Mouse (Mus musculus) layer of hippocampus, postnatal 10 days (tissue): Measurements from ENCODE around the gene Cbr3. TPM values are rescaled to one million over a fixed set of nuclear protein-coding genes. Genes with fewer than 3 reads are reported as not detected.

ENCODE experiments used
- DNase-seq, 2 experiments: peaks; one replicate each; pipeline ENCODE4 v3.0.0; 2021; ENCODE audit warnings: low spot score in 2 of 2
- total RNA-seq, 2 experiments: library from RNA; stranded (reverse); gene quantifications; 2 replicates each; pipeline ENCODE4 v1.2.3; 2021

The Cbr3 gene
- total RNA-seq, 2 experiments from 2014 or later, result 12.5 to 13.9 TPM

DNA sequence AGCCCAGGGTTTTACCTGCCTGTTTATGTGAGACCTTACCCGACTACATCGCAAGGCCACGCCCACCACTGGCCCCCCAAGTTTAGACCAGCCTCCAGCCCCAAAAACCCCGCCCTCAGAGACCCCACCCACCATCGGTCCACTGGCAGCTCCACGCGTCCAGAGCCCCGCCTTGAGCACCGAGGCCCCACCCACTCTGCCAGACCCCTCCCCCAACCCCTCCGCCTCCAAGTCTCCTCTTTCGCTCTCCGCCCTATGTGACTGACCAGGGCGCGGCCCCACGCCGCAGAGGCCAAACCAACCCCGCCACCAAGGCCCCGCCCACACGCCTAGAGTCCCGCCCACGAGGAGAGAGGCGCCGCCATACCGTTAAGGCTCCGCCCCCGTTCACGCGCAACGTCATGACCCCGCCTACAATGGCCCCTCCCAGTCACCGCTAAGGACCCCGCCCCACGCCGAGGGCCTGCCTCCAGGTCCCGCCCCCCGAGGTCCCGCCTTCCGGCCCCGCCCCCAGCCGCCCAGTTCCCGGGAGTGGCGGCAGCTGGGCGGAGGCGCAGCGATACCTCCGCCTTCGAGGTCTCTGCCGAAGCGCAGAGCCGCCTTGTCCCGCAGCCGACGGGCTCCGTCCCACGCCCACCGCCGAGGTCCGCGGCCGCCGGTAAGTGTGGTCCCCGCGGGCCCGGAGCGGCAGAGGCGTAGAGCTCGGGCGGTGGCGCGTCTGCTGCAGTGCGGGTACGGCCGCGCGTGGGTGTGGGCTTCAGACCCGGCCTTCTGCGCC lies 28.6 kb downstream of the Cbr3 start, which contains the start of gene Dop1b:
TSS of gene Dop1b (plus strand) at position 494 of the 778 bp plus-strand sequence.
- peak; percentile 99 for DNase-seq

DNA sequence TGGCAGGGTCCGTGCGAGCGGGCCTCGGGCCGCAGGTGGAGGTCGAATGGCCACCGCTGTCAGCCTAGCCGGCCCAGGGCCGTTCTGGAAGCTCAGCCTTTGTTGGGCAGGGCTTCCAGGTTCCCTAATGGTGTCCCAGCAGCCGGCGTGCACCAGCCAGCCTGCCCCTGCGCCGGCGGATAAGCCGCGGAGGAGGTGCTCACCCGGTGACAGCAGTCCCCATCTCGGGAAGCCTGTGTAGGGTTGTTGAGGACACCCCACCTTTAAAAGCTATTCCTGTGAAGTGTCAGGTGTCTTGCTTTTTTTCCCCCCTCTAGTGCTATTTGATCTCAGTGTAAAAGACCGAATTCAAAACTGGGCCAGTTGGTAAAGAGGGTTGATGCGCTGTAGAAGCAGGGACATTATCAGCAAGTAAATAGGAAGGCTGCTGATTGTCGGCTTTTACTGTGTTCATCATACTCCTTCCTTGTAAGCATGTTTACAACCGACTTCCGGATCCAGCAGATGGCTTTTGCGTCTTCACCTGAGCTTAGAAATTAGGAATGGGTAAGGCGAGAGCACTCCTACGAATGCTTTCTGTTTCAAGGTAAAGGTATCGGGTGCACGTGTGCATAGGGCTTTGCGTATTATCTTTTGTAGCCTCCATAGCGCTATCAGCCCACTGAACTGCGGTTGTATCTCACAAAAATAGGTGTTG lies 29.3 kb downstream of the Cbr3 start:
- no peak for DNase-seq

DNA sequence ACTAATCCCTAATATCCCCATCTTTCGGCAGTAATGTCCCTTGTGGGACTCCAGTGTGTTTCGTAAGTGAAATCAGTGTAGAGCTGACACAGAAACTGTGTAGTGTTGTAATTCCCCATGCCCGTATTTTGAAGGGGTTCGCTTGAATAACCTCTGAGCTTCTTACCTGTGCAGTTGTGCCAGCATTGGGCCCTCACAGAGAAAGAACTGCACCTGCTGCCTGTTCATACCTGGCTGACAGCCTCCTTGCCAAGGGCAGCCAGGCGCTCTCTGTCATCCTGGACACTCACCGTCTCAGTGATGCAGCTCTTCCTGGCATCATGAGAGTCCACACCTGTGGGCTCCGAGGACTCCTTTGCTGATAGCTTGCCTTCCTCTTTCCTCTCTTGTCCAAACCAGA lies 30.0 kb downstream of the Cbr3 start:
- no peak for DNase-seq

DNA sequence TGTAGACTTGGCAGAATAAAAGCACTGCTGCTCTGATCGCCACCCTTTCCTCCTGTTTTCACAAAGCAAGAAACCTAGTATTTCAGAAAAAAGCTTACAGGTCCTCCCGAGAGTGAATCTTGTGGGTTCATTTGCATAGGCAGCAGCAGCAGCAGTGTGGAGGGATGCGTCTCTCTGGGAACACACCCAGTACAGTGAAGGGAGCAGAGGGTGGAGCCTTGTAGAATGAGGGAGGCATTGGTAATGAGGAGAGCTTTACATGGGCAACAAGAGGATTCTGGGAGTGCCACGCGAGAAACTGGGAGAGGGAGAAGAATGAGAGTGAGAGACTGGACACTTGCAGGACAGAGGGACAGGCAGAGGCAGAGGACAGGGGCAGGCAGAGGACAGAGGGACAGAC lies 31.4 kb downstream of the Cbr3 start:
- DNase-seq, result no peak

DNA sequence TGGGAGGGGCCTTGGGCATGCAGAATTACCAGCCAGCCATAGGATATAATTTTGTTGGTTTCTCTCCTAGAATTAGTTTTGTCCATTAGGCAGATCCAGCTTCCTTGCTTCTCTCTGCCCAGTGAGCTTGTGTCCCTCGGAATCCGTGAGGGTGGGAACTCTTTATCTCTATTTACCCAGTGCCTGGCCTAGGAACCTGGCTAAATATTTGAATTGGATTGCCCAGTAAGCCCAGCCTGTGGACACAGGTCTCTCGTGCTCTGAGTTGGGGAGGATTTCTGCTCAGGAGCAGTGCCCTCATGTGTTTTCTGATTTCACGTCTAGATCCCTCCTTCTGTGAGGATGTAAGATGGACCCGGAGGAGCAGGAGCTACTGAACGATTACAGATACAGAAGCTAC lies 32.8 kb downstream of the Cbr3 start:
- DNase-seq, result no peak

DNA sequence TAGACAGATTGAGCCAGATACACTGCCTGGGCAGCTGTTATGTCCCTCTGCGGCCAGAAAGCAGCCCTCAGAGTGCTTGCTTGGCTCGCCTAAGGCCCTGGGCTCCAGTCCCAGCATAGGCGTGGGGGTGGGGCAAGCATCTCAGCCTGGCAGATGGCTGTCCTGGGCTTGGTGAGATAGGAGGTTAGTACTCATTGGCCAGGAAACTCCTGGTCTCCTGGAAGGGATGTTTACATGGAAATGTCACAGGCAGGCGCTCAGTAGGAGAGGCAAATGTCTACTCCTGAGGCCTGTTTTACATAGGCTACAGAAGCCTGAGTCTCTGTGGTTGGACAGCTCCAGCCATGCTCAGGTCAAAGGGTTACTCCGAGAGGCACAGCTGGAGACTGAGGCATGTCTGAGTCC lies 34.3 kb downstream of the Cbr3 start:
- peak; percentile 74 to 81 for DNase-seq

DNA sequence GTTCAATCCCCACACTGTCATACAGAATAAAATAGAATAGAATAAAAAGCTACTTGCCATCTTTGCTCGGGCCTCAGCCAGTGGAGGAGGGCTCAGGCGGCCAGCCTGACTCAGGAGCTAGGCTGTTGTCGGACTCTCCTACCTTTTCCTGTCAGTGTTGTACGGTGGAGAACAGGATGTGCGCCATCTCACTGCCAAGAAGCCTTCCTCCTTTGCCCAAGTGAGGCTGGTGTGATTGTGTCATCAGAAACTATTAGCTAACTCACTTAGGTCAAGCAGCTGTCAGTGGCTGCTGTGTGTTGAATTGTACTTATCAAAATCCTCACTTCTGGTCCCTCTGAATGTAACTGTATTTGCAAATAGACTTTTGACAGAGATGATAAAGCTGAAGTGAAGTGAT lies 38.8 kb downstream of the Cbr3 start:
- no peak for DNase-seq

DNA sequence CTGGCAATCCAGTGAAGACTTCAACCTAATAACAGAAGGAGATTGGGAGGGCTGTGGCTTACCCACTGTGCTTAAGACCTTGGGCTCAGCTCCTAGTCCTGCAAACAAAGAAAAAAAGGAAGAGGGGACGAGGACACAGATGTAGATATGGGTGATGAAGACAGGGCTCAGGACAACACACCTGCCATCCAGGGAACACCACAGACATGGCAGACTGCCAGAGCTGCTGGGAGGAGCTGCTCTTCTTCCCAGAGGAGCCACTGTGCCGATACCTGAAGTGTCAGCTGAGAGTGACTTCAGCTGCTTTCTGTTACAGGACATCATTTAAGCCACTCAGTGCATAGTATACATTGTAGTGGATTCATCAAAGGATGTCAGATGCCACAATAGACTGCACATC lies 39.5 kb downstream of the Cbr3 start:
- no peak for DNase-seq

DNA sequence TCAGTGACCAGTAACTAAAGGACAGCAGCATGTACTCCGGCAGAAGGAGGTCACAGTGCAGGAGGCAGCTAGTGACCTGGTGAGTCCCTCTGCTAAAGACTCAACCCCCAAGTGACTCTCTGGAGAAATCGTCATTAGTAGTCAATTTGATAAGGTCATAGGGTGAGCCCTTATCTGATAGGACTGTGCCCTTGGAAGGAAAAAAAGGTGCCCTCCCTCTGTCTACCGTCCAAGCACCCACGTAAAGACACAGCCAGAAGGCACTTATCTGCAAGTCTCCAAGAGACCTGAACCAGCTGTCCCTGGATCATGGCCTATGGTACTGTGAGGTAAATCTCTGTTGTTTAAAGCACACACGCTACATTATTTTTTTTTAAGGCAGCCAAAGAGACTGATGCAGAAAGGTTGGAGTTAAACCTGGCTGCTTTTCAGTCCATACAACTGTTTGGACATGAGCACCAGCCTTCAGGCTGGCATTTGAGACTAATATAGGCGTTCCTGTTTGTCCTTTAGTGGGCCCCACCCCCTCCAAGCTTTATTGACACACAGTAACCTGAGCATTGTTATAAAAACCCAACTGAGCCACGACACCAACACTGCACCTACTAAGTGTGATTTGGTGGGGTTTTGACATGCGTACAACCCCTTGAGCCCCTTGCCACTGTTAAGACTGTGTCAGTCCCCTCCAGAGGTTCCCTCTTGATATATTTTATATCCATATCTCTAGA lies 42.6 kb downstream of the Cbr3 start:
- DNase-seq, result no peak

DNA sequence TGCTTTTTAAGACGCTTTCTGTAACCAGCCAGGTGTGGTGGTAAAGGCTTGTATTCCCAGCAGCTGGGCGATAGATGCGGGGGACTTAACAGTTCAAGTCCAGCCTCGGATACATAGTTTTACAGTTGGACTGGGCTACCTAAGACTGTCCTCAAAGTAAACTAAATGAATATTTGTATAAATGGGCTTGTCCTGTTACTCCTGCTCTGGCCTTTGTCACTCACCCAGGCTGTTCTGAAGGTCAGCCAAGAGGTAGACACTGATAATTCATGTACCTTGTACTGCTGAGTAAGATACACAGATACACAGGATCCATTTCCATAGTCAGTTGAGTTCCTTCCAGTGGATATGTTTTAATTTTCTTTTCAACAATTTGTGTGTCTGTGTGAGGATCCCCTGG lies 43.2 kb downstream of the Cbr3 start:
- no peak for DNase-seq

DNA sequence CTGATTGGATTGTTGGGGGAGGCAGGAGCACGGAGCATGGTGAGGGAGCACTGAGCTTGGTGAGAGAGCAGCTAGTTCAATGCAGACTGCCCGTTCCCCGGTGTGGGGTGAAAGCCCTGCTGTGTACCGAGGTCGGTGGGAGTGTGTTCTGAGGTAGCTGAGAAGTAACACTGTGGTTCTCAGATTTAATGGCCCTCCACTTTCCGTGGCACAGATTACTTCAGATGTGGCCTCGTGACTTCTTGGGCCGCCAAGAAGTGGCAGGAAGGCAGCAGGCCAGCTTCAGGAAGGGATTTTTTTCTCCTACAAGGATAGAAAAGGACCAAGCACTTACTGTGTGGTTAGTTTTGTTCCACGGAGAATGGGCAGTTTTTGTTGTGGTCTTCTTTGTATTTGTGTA lies 45.7 kb downstream of the Cbr3 start:
- DNase-seq, result no peak

DNA sequence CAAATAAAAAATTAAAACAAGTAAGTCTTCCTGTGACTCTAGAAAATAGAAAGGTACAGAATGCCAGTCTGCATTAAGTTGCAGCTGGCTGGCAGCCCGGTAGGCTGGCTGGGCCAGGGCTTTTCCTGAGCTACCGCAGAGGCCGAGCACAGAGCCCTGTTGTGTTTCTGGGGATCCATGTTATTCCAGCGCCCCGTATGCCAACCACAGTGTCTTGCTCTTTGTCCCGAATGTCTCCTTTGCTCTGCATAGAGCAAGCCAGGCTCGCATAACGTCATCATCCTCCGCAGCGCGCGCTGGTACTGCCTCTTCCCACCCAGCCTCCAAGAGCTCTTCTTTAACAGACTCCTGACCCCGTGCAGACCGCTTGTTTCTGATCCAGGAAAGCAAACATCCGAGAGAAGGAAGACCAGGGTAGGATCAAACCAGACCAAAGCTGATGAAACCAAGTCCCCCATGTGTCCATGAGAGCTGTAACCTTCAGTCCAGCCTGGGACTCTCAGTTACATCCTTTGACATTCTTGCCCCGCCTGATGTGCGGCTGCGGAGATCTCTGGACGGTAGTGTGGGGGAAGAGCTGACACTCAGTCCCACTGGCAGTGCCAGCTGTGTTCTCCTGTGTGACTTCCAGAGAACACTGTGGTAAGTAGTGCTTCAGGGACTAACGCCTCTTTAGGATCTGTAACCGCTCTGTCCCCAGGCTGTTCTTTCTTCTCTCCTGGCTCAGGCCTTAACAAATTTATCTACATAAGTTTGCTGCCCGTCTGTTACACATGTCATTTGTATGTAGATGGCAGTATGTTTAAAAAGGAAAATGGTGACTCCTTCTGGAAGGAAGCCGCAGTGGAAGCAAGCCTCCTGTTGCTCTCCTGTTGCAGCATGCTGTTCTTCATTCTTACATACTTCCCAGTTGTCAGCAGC lies 47.0 kb downstream of the Cbr3 start:
- DNase-seq, result peak; percentile 42 to 60

DNA sequence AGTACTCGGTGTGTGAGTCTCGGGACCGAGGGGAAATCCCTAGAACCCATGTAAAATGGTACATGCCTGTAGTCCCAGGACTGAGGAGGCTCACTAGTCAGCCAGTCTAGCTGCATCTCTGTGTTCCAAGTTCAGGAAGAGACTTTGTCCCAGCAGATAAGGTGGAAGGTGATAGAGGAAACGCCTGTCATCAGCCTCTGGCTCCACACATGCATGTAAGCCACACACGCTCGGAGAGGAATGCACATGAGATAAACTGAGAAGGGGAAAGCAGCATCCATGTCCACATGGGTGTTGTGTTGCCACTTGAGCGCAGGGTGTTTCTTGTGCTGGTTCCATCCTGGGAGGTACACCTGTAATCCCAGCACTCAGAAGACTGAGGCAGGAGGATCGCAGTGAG lies 48.3 kb downstream of the Cbr3 start:
- no peak for DNase-seq

DNA sequence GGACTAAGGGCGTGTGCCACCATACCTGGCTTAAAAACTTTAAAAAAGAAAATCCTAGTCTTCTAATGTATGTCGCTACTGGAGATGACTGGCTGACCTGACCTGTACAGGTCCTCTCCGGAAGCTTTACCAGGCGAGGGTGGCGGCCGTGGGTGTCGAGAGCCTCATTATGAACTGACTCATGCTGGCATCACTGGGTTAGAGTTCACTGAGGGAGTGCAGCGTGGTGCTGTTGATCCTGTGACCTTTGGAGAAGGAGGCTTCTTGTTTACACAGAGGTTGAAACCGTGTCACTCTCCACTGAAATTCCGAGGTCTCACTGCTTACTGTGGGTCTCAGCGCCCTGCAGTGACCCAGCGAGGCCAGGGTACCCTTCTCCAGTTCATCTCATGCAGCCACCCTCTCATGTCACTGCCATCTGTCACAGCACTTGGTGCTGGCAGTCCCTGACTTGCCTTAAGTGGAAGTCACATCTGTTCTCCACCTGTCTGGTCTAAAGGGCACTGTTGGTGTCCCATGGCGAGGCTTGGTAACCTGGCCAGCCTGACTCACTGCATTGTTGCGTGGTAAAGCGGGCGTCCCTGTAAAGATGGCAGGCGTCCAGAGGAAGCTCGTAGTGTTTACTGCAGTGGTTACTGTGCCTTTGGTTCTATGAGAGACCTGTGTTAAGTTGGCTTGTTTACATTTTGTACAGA lies 50.0 kb downstream of the Cbr3 start:
- DNase-seq, result no peak

DNA sequence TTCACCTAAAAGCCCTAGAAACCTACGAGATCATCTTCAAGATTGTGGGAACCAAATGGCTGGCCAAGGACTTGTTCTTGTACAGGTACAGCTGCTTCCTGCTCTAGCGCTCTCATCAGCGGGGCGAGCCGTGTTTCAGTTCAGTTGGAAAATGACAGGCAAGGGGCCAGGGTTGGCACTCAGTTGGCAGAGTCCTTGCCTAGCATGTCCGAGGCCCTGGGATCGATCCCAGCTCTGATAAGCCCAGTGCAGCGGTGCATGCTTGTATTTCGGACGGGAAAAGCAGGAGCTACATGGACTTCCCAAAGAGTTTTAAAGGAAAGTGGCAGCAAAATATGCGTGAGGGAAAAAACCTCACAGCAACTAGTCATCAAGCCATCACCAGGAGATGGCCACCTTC lies 56.2 kb downstream of the Cbr3 start:
- DNase-seq, result no peak

Other genes with a start within 250 kb of the Cbr3 start
- gene Setd4, start 79.2 kb upstream of the Cbr3 start, total RNA-seq, result 10 to 100 TPM in 1 of 2 experiments, 1 to 10 TPM in 1; 8.1 to 10.7 TPM
- 10 to 100 TPM; 57.8 to 63.5 TPM for gene Cbr1, start 77.4 kb upstream of the Cbr3 start, total RNA-seq
- gene Gm5678, start 55.1 kb upstream of the Cbr3 start, total RNA-seq, result 1 to 10 TPM; 1.6 to 2.2 TPM
- 10 to 100 TPM; 90.1 to 93.3 TPM for gene Dop1b, start 28.7 kb downstream of the Cbr3 start, total RNA-seq
- gene Morc3, start 148.9 kb downstream of the Cbr3 start, total RNA-seq, result 10 to 100 TPM; 28.1 to 34.9 TPM
- gene Chaf1b, start 200.7 kb downstream of the Cbr3 start, total RNA-seq, result 1 to 10 TPM; 3.6 to 4.2 TPM